Mouse (Mus musculus) heart, adult 2 months (tissue): ENCODE results near the gene Sdad1. TPM values are rescaled to one million over a fixed set of nuclear protein-coding genes. Genes with fewer than 3 reads are reported as not detected.

ENCODE experiments used
- DNase-seq, 2 experiments: peaks; one replicate each; pipeline ENCODE4 v3.0.0; 2021
- H3K27ac ChIP-seq: fragments of 200-600 bp; 2 replicates; pipeline ENCODE4 v1.8.1; 2022
- H3K27me3 ChIP-seq: fragments of 200-500 bp; 2 replicates; pipeline ENCODE4 v1.6.1; 2012; ENCODE audit warnings: mild to moderate bottlenecking, low read length, inconsistent platforms, mixed read lengths; ENCODE audit not compliant: control insufficient read depth, insufficient read depth
- H3K36me3 ChIP-seq: fragments of 200-500 bp; 2 replicates; pipeline ENCODE4 v1.6.1; 2012; ENCODE audit warnings: low read length, inconsistent platforms; ENCODE audit not compliant: control insufficient read depth, insufficient read depth
- H3K4me1 ChIP-seq: fragments of 200-500 bp; 2 replicates; pipeline ENCODE4 v1.6.1; 2011; ENCODE audit warnings: low read length; ENCODE audit not compliant: control insufficient read depth, insufficient read depth
- H3K4me3 ChIP-seq: fragments of 200-600 bp; 2 replicates; pipeline ENCODE4 v1.8.1; 2022
- H3K79me2 ChIP-seq: fragments of 200-500 bp; replicated peaks from 2 replicates; pipeline ENCODE4 v1.6.1; 2012; ENCODE audit warnings: mild to moderate bottlenecking, inconsistent platforms, low read length, moderate library complexity, mixed read lengths; ENCODE audit not compliant: control insufficient read depth, insufficient read depth
- H3K9ac ChIP-seq: fragments of 200-500 bp; 2 replicates; pipeline ENCODE4 v1.6.1; 2012; ENCODE audit warnings: low read depth, mild to moderate bottlenecking, control low read depth, inconsistent platforms, low read length, mixed read lengths
- CTCF ChIP-seq: fragments of 200-600 bp; IDR thresholded peaks from 2 replicates; pipeline ENCODE4 v1.8.1; 2022; ENCODE audit warnings: antibody characterized with exemption, mild to moderate bottlenecking, moderate library complexity
- EP300 ChIP-seq: fragments of 200-500 bp; IDR thresholded peaks from 2 replicates; pipeline ENCODE4 v1.6.1; 2011; ENCODE audit warnings: low read depth, low read length, control low read depth; ENCODE audit not compliant: insufficient read depth
- POLR2A ChIP-seq: fragments of 200-500 bp; IDR thresholded peaks from 2 replicates; pipeline ENCODE4 v1.6.1; 2011; ENCODE audit warnings: mild to moderate bottlenecking, low read depth, low read length, control low read depth; ENCODE audit not compliant: insufficient read depth
- WGBS: fragments of 180-500 bp; shearing (Covaris S2); methylation state at CpG from one replicate; pipeline ENCODE4 v1.1.7; 2018; 5-methylcytosine and 5-hydroxymethylcytosine counted together
- intact Hi-C: fragments of 180-260 bp; cut with DNase I; formaldehyde crosslinking; loops from one replicate; pipeline ENCODE4 v1.15.1; 2025
- polyA plus RNA-seq: library from polyadenylated mRNA; depleted of rRNA; stranded (reverse); fragments of >200 nt; gene quantifications from 2 replicates; pipeline ENCODE4 v1.2.3, GENCODE M21; 2012; rRNA removed
- total RNA-seq, 2 experiments: library from RNA; stranded (reverse); gene quantifications; 2 replicates each; pipeline ENCODE4 v1.2.3; 2021

Sdad1 gene
- total and polyA plus RNA-seq, 3 experiments: 6.1 to 10.9 (median 10.9) TPM

GRCm38 (mm10) chr5:92244900-92245299 lies 65.4 kb downstream of the Sdad1 start:
- intact Hi-C loops: no loop called here
- Histone ChIP-seq H3K27ac (no peak overlapping the region), H3K27me3 (0 out of 2 replicates have a peak, but pooled peaks cover 1% of the 10 kb centered on the region), H3K79me2 (no peaks in the 10 kb centered on the region), H3K9ac (no peak overlapping the region), H3K36me3 (no peaks in the 10 kb centered on the region), H3K4me1 (no peaks in the 10 kb centered on the region), H3K4me3 (no peak overlapping the region)
- no peak for DNase-seq
- TF ChIP-seq CTCF (no peak), POLR2A (no peak), EP300 (no peak)
- WGBS: 93% methylated on average over 2 of the region's 2 CpGs

- Histone ChIP-seq H3K27ac (no peak overlapping the region), H3K4me3 (no peak overlapping the region), H3K36me3 (no peaks in the 10 kb centered on the region), H3K4me1 (no peaks in the 10 kb centered on the region), H3K79me2 (no peaks in the 10 kb centered on the region), H3K9ac (no peak overlapping the region), H3K27me3 (0 out of 2 replicates have a peak, but pooled peaks cover 1% of the 10 kb centered on the region)
- no peak for DNase-seq
- WGBS: 89% methylated on average over 12 of the region's 12 CpGs
- TF ChIP-seq POLR2A: no peak
- no peak for TF ChIP-seq EP300
- no peak for TF ChIP-seq CTCF
- intact Hi-C loops: no loop called here
Observed at GRCm38 (mm10) chr5:92240769-92241168, 69.5 kb downstream of the Sdad1 start.

GRCm38 (mm10) chr5:92239333-92240232 lies 70.7 kb downstream of the Sdad1 start:
- Histone ChIP-seq H3K4me1 (no peaks in the 10 kb centered on the region), H3K27ac (no peak overlapping the region), H3K79me2 (no peaks in the 10 kb centered on the region), H3K9ac (no peak overlapping the region), H3K36me3 (no peaks in the 10 kb centered on the region), H3K4me3 (no peak overlapping the region), H3K27me3 (0 out of 2 replicates have a peak, but pooled peaks cover 1% of the 10 kb centered on the region)
- TF ChIP-seq CTCF (peak; percentile 80), EP300 (no peak)
- peak; percentile 38 to 64 for DNase-seq
- intact Hi-C loops: no loop called here
- WGBS: 40% methylated on average over 29 of the region's 29 CpGs

- 19% methylated on average over 5 of the region's 5 CpGs for WGBS
- DNase-seq: no peak
- no peak for TF ChIP-seq CTCF
- no peak for TF ChIP-seq POLR2A
- no peak for TF ChIP-seq EP300
Observed at GRCm38 (mm10) chr5:92234939-92235557, 75.2 kb downstream of the Sdad1 start.

More at GRCm38 (mm10) chr5:92234939-92235557, 75.2 kb downstream of the Sdad1 start:
- no peaks in the 10 kb centered on the region for H3K36me3 ChIP-seq
- intact Hi-C loops: no loop called here
- no peak overlapping the region for H3K27ac ChIP-seq
- H3K79me2 ChIP-seq: no peaks in the 10 kb centered on the region
- no peaks in the 10 kb centered on the region; the same call in 1 of the 2 replicates for H3K27me3 ChIP-seq
- no peaks in the 10 kb centered on the region for H3K4me1 ChIP-seq
- no peak overlapping the region for H3K4me3 ChIP-seq
- no peak overlapping the region for H3K9ac ChIP-seq

Other genes starting within 250 kb of the Sdad1 start
- gene G3bp2, start 226.8 kb downstream of the Sdad1 start, total RNA-seq: 10 to 100 TPM; 57.0 to 61.2 TPM
- 14.6 and 27.5 TPM in 2 replicates for gene G3bp2, start 226.8 kb downstream of the Sdad1 start, polyA plus RNA-seq
- 10 to 100 TPM; 39.0 to 45.4 TPM for gene Uso1, start 172.5 kb downstream of the Sdad1 start, total RNA-seq
- 12.3 and 23.8 TPM in 2 replicates for gene Uso1, start 172.5 kb downstream of the Sdad1 start, polyA plus RNA-seq
- gene U90926, start 95.1 kb downstream of the Sdad1 start, total RNA-seq: not detected
- gene U90926, start 95.1 kb downstream of the Sdad1 start, polyA plus RNA-seq: not detected in 2 replicates
- gene Ppef2, start 54.2 kb downstream of the Sdad1 start, total RNA-seq: not detected
- gene Ppef2, start 54.2 kb downstream of the Sdad1 start, polyA plus RNA-seq: 0.44 and 0.74 TPM in 2 replicates
- gene Naaa, start 32.3 kb downstream of the Sdad1 start, total RNA-seq: 10 to 100 TPM; 14.2 to 16.1 TPM
- gene Naaa, start 32.3 kb downstream of the Sdad1 start, polyA plus RNA-seq: 16.8 and 20.4 TPM in 2 replicates
- 1 to 10 TPM; 2.8 to 3.0 TPM for gene Cxcl9, start 17.6 kb upstream of the Sdad1 start, total RNA-seq
- 12.2 and 21.0 TPM in 2 replicates for gene Cxcl9, start 17.6 kb upstream of the Sdad1 start, polyA plus RNA-seq
- 100 to 1,000 TPM; 622 to 797 TPM for gene Art3, start 21.3 kb upstream of the Sdad1 start, total RNA-seq
- gene Art3, start 21.3 kb upstream of the Sdad1 start, polyA plus RNA-seq: 268 and 420 TPM in 2 replicates
- gene Cxcl10, start 38.4 kb upstream of the Sdad1 start, total RNA-seq: under 1 TPM in 1 of 2 experiments, not detected in 1; 0.34 TPM
- gene Cxcl10, start 38.4 kb upstream of the Sdad1 start, polyA plus RNA-seq: 1.0 and 3.6 TPM in 2 replicates
- gene Nup54, start 124.7 kb upstream of the Sdad1 start, total RNA-seq: 10 to 100 TPM; 14.5 to 20.9 TPM
- gene Nup54, start 124.7 kb upstream of the Sdad1 start, polyA plus RNA-seq: 11.1 and 19.9 TPM in 2 replicates
- 10 to 100 TPM; 76.7 to 85.9 TPM for gene Scarb2, start 196.4 kb upstream of the Sdad1 start, total RNA-seq
- 38.5 and 74.6 TPM in 2 replicates for gene Scarb2, start 196.4 kb upstream of the Sdad1 start, polyA plus RNA-seq
- gene Fam47e, start 244.6 kb upstream of the Sdad1 start, total RNA-seq: not detected
- 0.23 TPM in 1 of 2 replicates, not detected in the other for gene Fam47e, start 244.6 kb upstream of the Sdad1 start, polyA plus RNA-seq